12 mouse cellular contexts compared by ENCODE assay signal in the genomic region with DNA sequence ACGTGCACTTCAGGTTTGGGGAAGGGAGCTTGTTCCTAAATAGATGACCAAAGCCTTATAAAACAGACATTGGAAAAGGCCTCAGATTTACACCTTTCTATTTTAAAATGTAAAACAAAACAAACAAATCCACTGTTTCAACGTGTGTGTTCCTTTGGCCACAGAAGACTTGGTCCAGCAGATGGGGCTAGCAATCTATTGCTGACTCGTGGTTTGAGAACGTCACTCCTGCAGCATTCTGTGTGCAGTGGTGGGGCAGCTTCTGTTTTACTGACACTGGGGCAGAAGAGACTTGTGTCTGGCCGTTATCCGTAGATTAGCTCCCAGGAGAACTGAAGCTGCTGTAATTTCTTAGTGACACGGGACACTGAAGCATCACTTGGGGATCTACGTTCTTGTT. TPM values are rescaled to one million over a fixed set of nuclear protein-coding genes. Genes with fewer than 3 reads are reported as not detected.
DNase-seq lines count a peak whose midpoint lies in the region; ATAC-seq and TF ChIP-seq lines count a peak whose summit lies in the region.
"Had no signal": no experiment of that assay in that cellular context is flagged by ENCODE, and none has a peak within 500 bp of the region (broad histone marks: within the 10 kb centered on the region; RNA-seq: fewer than 3 reads in every experiment).

No protein-coding gene starts in this region.

- intact Hi-C loops in heart, postnatal 10 days (cut with DNase I) = no loop called here

- 81% methylated on average over 8 of the region's 8 CpGs for WGBS in heart, embryonic 11.5 days (ENCODE audit: insufficient replicate concordance)
- WGBS in lung, postnatal 0 days = 69% methylated on average over 8 of the region's 8 CpGs

- no peak overlapping the region for H3K4me3 ChIP-seq in heart, embryonic 11.5 days (ENCODE audit: low read depth, low read length)
- H3K4me3 ChIP-seq in lung, postnatal 0 days (ENCODE audit: low read depth, low read length) = no peak overlapping the region
- H3K4me3 ChIP-seq: hindbrain, embryonic 12.5 days; limb, embryonic 12.5 days had no signal

- DNase-seq in heart, postnatal 10 days = peak; percentile 32 to 40
- DNase-seq in lung, postnatal 0 days (ENCODE audit: low spot score) = no peak
- DNase-seq in lung, postnatal 36 days = no peak
- DNase-seq in MN1 (ENCODE audit: low spot score) = peak; percentile 85
- no peak for DNase-seq in layer of hippocampus, postnatal 25 days (ENCODE audit: extremely low spot score in 1 of 2, low spot score in 1 of 2)
- DNase-seq: cerebellum, postnatal 10 days had no signal

- H3K27ac ChIP-seq in heart, embryonic 11.5 days (ENCODE audit: low read depth, low read length) = no peak overlapping the region
- no peak overlapping the region for H3K27ac ChIP-seq in lung, postnatal 0 days (ENCODE audit: low read length)
- H3K27ac ChIP-seq: hindbrain, embryonic 12.5 days; limb, embryonic 12.5 days had no signal

- no peak overlapping the region for H3K4me2 ChIP-seq in heart, embryonic 11.5 days
- H3K4me2 ChIP-seq in lung, postnatal 0 days (replicated peaks; ENCODE audit: low read depth, low read length) = no peak overlapping the region
- H3K4me2 ChIP-seq: hindbrain, embryonic 12.5 days; limb, embryonic 12.5 days had no signal

- no peaks in the 10 kb centered on the region; the same call in 1 of the 2 replicates for H3K9me3 ChIP-seq in heart, embryonic 11.5 days (replicated peaks; ENCODE audit: control insufficient read depth, low read length)
- no peaks in the 10 kb centered on the region for H3K9me3 ChIP-seq in lung, postnatal 0 days (ENCODE audit: low read length)
- H3K9me3 ChIP-seq: G1E; hindbrain, embryonic 12.5 days; limb, embryonic 12.5 days had no signal

- no peak for ATAC-seq in heart, embryonic 11.5 days (replicated peaks; ENCODE audit: insufficient number of reproducible peaks, low FRiP score, low TSS enrichment)
- no peak for ATAC-seq in lung, postnatal 0 days
- ATAC-seq in megakaryocyte progenitor cell, adult 5-6 weeks (replicated peaks; ENCODE audit: poor library complexity) = peak; percentile 63

- no peaks in the 10 kb centered on the region for H3K4me1 ChIP-seq in heart, embryonic 11.5 days (ENCODE audit: control insufficient read depth, insufficient read depth, low read length)
- H3K4me1 ChIP-seq in lung, postnatal 0 days (ENCODE audit: insufficient read depth, low read depth, low read length) = no peaks in the 10 kb centered on the region
- H3K4me1 ChIP-seq: hindbrain, embryonic 12.5 days; limb, embryonic 12.5 days had no signal

- TF ChIP-seq CTCF in lung, postnatal 0 days (IDR thresholded peaks at IDR 0.05) = peak; percentile 51

- H3K27me3 ChIP-seq in heart, embryonic 11.5 days (ENCODE audit: control insufficient read depth, insufficient read depth, low read length) = no peaks in the 10 kb centered on the region
- H3K27me3 ChIP-seq in lung, postnatal 0 days (replicated peaks; ENCODE audit: insufficient read depth, low read length) = no peaks in the 10 kb centered on the region
- H3K27me3 ChIP-seq: hindbrain, embryonic 12.5 days; limb, embryonic 12.5 days had no signal

- H3K9ac ChIP-seq in heart, embryonic 11.5 days (ENCODE audit: low read depth, low read length) = no peak overlapping the region
- H3K9ac ChIP-seq in lung, postnatal 0 days (replicated peaks; ENCODE audit: low read depth) = no peak overlapping the region
- H3K9ac ChIP-seq: hindbrain, embryonic 12.5 days; limb, embryonic 12.5 days had no signal

- no peak for TF ChIP-seq EP300 in lung, postnatal 0 days (IDR thresholded peaks at IDR 0.05)

- peaks cover 13% of the 10 kb centered on the region for H3K36me3 ChIP-seq in heart, embryonic 11.5 days (ENCODE audit: control insufficient read depth, insufficient read depth, low read length)
- peaks cover 6% of the 10 kb centered on the region; the same call in 1 of the 2 replicates for H3K36me3 ChIP-seq in lung, postnatal 0 days (ENCODE audit: insufficient read depth, low read length)

RNA-seq across cellular contexts. Expression of a gene that starts 6.9 kb away (rescaled TPM):
- total RNA-seq in heart, postnatal 10 days (2021) = 10 to 100 TPM; 48.5 to 49.9 TPM
- polyA plus RNA-seq in heart, embryonic 11.5 days (2014; fragmentation: Nextera tagmentation; extraction: Ambion mirVana) = 87.3 and 91.7 TPM in 2 replicates
- 16.5 and 17.9 TPM in 2 replicates for polyA plus RNA-seq in lung, postnatal 0 days (2015; fragmentation: Nextera tagmentation; extraction: Ambion mirVana)
- total RNA-seq in megakaryocyte progenitor cell, adult 5-6 weeks (2015) = 74.5 and 95.0 TPM in 2 replicates
- 41.0 and 79.0 TPM in 2 replicates for total RNA-seq in megakaryocyte progenitor cell, adult 5-6 weeks (2017)
- 10 to 100 TPM; 30.1 to 43.7 TPM for total RNA-seq in layer of hippocampus, postnatal 25 days (2021)

RNA-seq across cellular contexts. Expression of a gene that starts 7.0 kb away (rescaled TPM):
- total RNA-seq in heart, postnatal 10 days (2021) = 1 to 10 TPM; 8.2 to 8.9 TPM
- polyA plus RNA-seq in heart, embryonic 11.5 days (2014; fragmentation: Nextera tagmentation; extraction: Ambion mirVana) = 20.2 and 23.3 TPM in 2 replicates
- 9.0 and 10.2 TPM in 2 replicates for polyA plus RNA-seq in lung, postnatal 0 days (2015; fragmentation: Nextera tagmentation; extraction: Ambion mirVana)
- total RNA-seq in megakaryocyte progenitor cell, adult 5-6 weeks (2015) = 33.8 and 35.8 TPM in 2 replicates
- 36.9 and 52.4 TPM in 2 replicates for total RNA-seq in megakaryocyte progenitor cell, adult 5-6 weeks (2017)
- total RNA-seq in layer of hippocampus, postnatal 25 days (2021) = 10 to 100 TPM; 19.6 to 23.8 TPM

RNA-seq across cellular contexts. Expression of a gene that starts 37.3 kb away (rescaled TPM):
- 1 to 10 TPM; 8.9 to 9.2 TPM for total RNA-seq in heart, postnatal 10 days (2021)
- polyA plus RNA-seq in heart, embryonic 11.5 days (2014; fragmentation: Nextera tagmentation; extraction: Ambion mirVana) = 10.8 and 14.0 TPM in 2 replicates
- polyA plus RNA-seq in lung, postnatal 0 days (2015; fragmentation: Nextera tagmentation; extraction: Ambion mirVana) = 9.2 and 9.4 TPM in 2 replicates
- total RNA-seq in megakaryocyte progenitor cell, adult 5-6 weeks (2015) = 15.5 and 17.5 TPM in 2 replicates
- 10.7 and 11.9 TPM in 2 replicates for total RNA-seq in megakaryocyte progenitor cell, adult 5-6 weeks (2017)
- 10 to 100 TPM; 11.4 to 12.1 TPM for total RNA-seq in layer of hippocampus, postnatal 25 days (2021)

RNA-seq across cellular contexts. Expression of a gene that starts 57.1 kb away (rescaled TPM):
- total RNA-seq in heart, postnatal 10 days (2021) = under 1 TPM; 0.07 to 0.34 TPM
- 0.11 TPM in 1 of 2 replicates, not detected in the other for polyA plus RNA-seq in heart, embryonic 11.5 days (2014; fragmentation: Nextera tagmentation; extraction: Ambion mirVana)
- 2.1 and 2.6 TPM in 2 replicates for polyA plus RNA-seq in lung, postnatal 0 days (2015; fragmentation: Nextera tagmentation; extraction: Ambion mirVana)
- total RNA-seq in megakaryocyte progenitor cell, adult 5-6 weeks (2015) = 0.10 and 0.12 TPM in 2 replicates
- total RNA-seq in megakaryocyte progenitor cell, adult 5-6 weeks (2017) = 0.37 TPM in 1 of 2 replicates, not detected in the other
- total RNA-seq in layer of hippocampus, postnatal 25 days (2021) = 1 to 10 TPM in 1 of 2 experiments, under 1 TPM in 1; 0.32 to 1.3 TPM
- total RNA-seq: G1E had no signal
- polyA plus RNA-seq: G1E; stomach, embryonic 14.5 days had no signal

Comparison
In these comparisons a context has a peak if more than half of its experiments do, and no peak if none do; other contexts are left out.
1. DNase-seq: peak in heart, postnatal 10 days (2 of 2) and MN1 (single experiment); none in lung, postnatal 0 days (single experiment), lung, postnatal 36 days (single experiment) and layer of hippocampus, postnatal 25 days (0 of 2).